Mouse (Mus musculus) liver, embryonic 11.5 days (tissue): ENCODE results near the gene Extl2. TPM values are rescaled to one million over a fixed set of nuclear protein-coding genes. Genes with fewer than 3 reads are reported as not detected.

Experiments
- ATAC-seq: fragments of 200-750 bp; cut with Nextera tagmentation; replicated peaks from 2 replicates; pipeline ENCODE4 v1.8.0; 2017; ENCODE audit warnings: moderate number of reproducible peaks, mild to moderate bottlenecking, moderate TSS enrichment, moderate library complexity; ENCODE audit not compliant: low FRiP score
- DNase-seq: peaks from one replicate; pipeline ENCODE4 v3.0.0-alpha.2; 2017; ENCODE audit warnings: low spot score
- H3K27ac ChIP-seq: fragments of 300-500 bp; sonication (generic); 2 replicates; pipeline ENCODE4 v1.5.1; 2014; ENCODE audit warnings: mild to moderate bottlenecking, low read depth, low read length, control low read depth
- H3K27me3 ChIP-seq: fragments of 300-500 bp; sonication (generic); replicated peaks from 2 replicates; pipeline ENCODE4 v1.6.1; 2014; ENCODE audit warnings: low read length, mixed read lengths; ENCODE audit not compliant: control insufficient read depth, insufficient read depth
- H3K36me3 ChIP-seq: fragments of 300-500 bp; sonication (generic); 2 replicates; pipeline ENCODE4 v1.6.1; 2014; ENCODE audit warnings: mild to moderate bottlenecking, low read length, moderate library complexity, mixed read lengths; ENCODE audit not compliant: control insufficient read depth, insufficient read depth
- H3K4me1 ChIP-seq: fragments of 300-500 bp; sonication (generic); replicated peaks from 2 replicates; pipeline ENCODE4 v1.6.1; 2014; ENCODE audit warnings: low read length, mixed read lengths; ENCODE audit not compliant: control insufficient read depth, insufficient read depth
- H3K4me2 ChIP-seq: fragments of 300-500 bp; sonication (generic); 2 replicates; pipeline ENCODE4 v1.6.1; 2014; ENCODE audit warnings: mild to moderate bottlenecking, control low read depth, moderate library complexity
- H3K4me3 ChIP-seq: fragments of 300-500 bp; sonication (generic); 2 replicates; pipeline ENCODE4 v1.5.1; 2014; ENCODE audit warnings: low read depth, low read length, control low read depth
- H3K9ac ChIP-seq: fragments of 300-500 bp; sonication (generic); 2 replicates; pipeline ENCODE4 v1.6.1; 2014; ENCODE audit warnings: low read depth, low read length, control low read depth
- H3K9me3 ChIP-seq: fragments of 300-500 bp; sonication (generic); 2 replicates; pipeline ENCODE4 v1.6.1; 2016; ENCODE audit warnings: low read length, inconsistent platforms, mixed read lengths; ENCODE audit not compliant: control insufficient read depth
- WGBS: fragments of 180-500 bp; shearing (Covaris S2); extraction: QIAGEN DNeasy Blood & Tissue Kit; methylation state at CpG from one replicate; pipeline ENCODE4 v1.1.7; 2014; 5-methylcytosine and 5-hydroxymethylcytosine counted together
- polyA plus RNA-seq: library from polyadenylated mRNA; unstranded; fragments of >200 nt; fragmentation: Nextera tagmentation; extraction: Ambion mirVana; gene quantifications from 2 replicates; pipeline ENCODE4 v1.2.1, GENCODE M21; 2014

Gene Extl2
- polyA plus RNA-seq, 1 experiment from 2014 or later = 13.0 TPM

DNA sequence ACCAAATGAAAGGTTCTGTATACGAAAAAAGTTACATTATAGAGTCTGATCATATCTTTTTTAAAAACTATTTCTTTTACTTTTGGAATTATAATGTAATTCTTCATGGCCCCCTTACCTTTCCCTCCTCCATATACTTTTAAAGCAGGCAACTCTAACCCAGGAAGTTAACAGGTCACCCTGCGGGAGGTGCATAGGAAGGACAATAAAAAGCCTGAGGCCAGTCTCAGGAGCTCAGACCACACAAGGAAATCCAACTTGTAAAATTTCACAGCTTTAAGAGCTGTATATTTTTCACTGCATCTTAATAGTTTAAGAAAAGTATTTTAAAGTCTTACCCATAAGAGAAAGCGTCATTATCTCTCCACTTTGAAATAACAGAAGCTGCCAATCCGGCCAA is 14.7 kb upstream of the Extl2 start:
- ATAC-seq (no peak), DNase-seq (no peak)
- Histone ChIP-seq H3K9ac (no peak overlapping the region), H3K9me3 (no peaks in the 10 kb centered on the region), H3K4me2 (no peak overlapping the region), H3K36me3 (peaks cover 6% of the 10 kb centered on the region; the same call in 1 of the 2 replicates), H3K4me3 (no peak overlapping the region), H3K27ac (no peak overlapping the region), H3K4me1 (no peaks in the 10 kb centered on the region; the same call in 1 of the 2 replicates), H3K27me3 (no peaks in the 10 kb centered on the region)
- WGBS = 75% methylated on average over 4 of the region's 4 CpGs

DNA sequence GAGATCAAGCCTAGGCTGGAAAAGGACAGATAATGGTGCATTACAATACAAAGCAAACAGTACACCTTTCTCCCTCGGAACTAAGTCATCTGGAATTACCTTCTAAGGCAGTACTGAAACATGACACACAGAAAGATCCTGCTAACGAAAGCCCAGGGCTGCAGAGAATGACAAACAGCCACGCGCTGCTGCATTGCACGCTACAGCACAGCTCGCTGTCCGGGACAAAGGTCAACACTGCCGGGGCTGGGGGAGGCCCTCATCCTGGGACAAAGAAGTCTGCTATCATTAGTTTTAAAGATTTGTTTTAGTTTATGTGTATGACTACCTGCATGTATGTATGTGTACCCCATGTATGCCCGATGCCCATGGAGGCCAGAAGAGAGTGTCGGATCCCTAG is 14.2 kb upstream of the Extl2 start:
- peak; percentile 61 for ATAC-seq
- no peak for DNase-seq
- no peaks in the 10 kb centered on the region for H3K27me3 ChIP-seq
- H3K4me3 ChIP-seq = no peak overlapping the region
- H3K36me3 ChIP-seq = peaks cover 10% of the 10 kb centered on the region
- peaks cover 1% of the 10 kb centered on the region; the same call in 1 of the 2 replicates for H3K9me3 ChIP-seq
- 76% methylated on average over 10 of the region's 10 CpGs for WGBS
- no peak overlapping the region for H3K27ac ChIP-seq
- no peaks in the 10 kb centered on the region; the same call in 1 of the 2 replicates for H3K4me1 ChIP-seq
- 0 out of 2 replicates have a peak overlapping the region, but pooled peaks have one; percentile 6 for H3K4me2 ChIP-seq
- no peak overlapping the region for H3K9ac ChIP-seq

DNA sequence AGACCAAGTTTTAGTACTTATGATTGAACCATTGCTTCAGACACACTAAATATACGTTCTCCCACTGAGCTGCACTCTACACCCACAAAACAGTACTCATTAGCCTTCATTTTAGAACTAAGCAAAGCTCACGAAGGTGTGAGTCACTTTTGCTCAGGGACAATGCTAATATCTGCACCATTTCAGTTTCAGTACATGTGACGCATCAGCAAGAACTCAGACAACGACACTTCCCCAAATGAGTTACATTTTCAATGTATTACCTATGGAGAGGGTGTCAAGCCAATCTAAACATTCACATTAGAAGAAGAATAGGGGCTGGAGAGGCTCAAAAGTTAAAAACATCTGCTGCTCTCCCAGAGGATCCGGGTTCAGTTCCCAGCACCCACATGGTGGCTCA is 10.3 kb upstream of the Extl2 start:
- no peak overlapping the region for H3K4me2 ChIP-seq

DNA sequence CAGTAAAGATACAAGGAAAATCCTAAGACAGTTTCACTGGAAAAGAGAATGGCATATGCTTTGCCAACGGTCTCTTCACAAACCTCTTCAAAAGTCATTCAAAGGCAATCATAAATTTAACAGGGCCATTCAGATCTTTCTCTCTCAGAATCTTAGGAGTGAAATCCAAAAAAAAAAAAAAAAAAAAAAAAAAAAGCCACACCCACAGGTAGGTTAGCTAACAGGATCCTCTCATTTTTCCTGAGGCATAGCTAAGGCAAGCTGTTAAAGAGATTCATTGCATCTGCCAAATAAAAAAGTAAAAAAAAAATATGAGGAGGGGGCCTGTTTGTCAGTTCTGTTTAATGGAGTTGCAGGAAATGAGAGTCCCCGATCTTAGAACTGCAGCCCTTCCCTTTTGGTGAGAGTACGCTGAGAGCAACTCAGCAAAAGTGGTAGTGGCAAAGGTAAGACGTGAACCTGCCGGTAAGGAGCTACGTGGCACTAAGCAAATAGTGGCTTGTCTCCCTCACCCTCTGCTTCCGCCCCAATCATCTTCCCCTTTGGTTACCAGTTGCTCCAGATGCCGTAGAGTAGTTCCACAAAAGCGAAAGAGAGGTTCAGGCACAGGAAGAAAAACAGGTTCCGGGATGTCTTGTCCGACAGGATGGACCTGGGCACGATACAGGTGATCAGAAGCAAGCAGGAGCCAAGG is 831 bp upstream of the Extl2 start:
- Histone ChIP-seq H3K4me2 (peak overlapping the region; percentile 99), H3K4me1 (peaks cover 15% of the 10 kb centered on the region), H3K9me3 (no peaks in the 10 kb centered on the region), H3K27ac (peak overlapping the region; percentile 86; the same call in 1 of the 2 replicates), H3K9ac (peak overlapping the region; percentile 86), H3K27me3 (no peaks in the 10 kb centered on the region), H3K4me3 (peak overlapping the region; percentile 94), H3K36me3 (0 out of 2 replicates have a peak, but pooled peaks cover 2% of the 10 kb centered on the region)
- WGBS = 6% methylated on average over 12 of the region's 12 CpGs
- peak; percentile 55 for DNase-seq
- peak; percentile 30 for ATAC-seq

More for the DNA sequence above, 10.3 kb upstream of the Extl2 start:
- ATAC-seq (no peak), DNase-seq (no peak)
- Histone ChIP-seq H3K36me3 (peaks cover 19% of the 10 kb centered on the region), H3K4me1 (no peaks in the 10 kb centered on the region; the same call in 1 of the 2 replicates), H3K9ac (no peak overlapping the region), H3K9me3 (peaks cover 3% of the 10 kb centered on the region; the same call in 1 of the 2 replicates), H3K27ac (no peak overlapping the region), H3K4me3 (no peak overlapping the region), H3K27me3 (no peaks in the 10 kb centered on the region)
- 85% methylated on average over 5 of the region's 5 CpGs for WGBS

DNA sequence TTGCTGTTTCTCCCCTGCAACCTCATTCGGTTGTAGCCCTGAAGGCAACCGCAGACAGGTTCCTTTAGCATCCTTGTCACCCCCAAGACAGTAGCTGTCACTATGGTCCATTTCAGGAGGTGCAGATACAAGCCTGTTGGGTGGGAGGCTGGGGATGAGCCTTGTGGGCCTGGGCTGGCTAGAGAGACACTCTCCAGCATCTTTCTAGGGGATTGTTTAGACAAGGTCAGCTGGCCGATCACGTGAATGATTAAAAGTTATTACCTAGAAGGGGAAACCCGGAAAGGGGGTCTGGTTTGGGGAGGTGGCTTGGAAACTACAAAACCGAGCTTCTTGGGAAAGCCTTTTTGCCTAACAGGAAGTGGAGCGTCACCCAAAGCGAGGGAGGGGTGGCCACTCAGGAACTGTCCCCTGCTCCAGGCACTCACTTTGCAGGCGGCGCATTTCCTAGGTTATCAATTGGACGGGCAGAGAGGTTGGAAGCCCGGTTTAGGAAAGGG is 729 bp downstream of the Extl2 start:
- peak; percentile 55 for ATAC-seq
- DNase-seq = peak; percentile 74
- Histone ChIP-seq H3K9me3 (no peaks in the 10 kb centered on the region), H3K4me1 (peaks cover 15% of the 10 kb centered on the region), H3K27me3 (no peaks in the 10 kb centered on the region), H3K4me3 (peak overlapping the region; percentile 94), H3K27ac (peak overlapping the region; percentile 86), H3K36me3 (0 out of 2 replicates have a peak, but pooled peaks cover 2% of the 10 kb centered on the region), H3K4me2 (peak overlapping the region; percentile 99), H3K9ac (peak overlapping the region; percentile 86)
- 1% methylated on average over 12 of the region's 12 CpGs for WGBS

DNA sequence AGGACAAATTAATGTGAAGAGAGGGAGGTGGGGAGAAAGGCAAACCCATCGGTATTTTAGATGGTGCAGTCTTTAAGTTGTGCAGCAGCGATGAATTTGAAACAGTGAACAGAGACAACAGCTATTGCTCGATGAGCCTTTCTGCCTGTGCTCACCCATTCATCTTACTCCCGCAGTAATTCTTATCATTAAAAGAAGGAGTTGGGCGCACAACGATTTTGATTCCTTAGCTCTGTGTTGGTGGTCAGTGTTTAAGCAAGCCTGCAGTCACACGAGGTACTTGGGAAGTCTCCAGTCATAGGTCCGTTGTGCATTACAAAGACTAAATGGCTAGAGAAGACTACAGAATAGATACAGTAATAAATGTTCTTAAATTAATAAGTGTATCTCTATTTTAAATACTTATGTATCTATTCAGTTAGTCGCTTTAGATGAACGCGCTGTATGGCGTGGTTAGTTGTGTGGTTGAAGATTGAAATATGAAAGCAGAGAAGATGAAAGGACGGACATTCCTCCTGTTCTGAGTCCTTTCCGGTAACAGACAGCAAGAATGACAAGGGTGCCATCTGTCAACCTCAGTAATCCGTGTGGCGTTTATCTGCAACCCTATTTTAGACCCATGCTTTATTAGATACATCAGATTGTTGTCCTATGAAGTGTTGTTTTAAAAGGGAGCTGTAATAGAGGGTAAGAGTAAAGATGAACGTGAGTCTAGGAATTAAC is 2.5 kb downstream of the Extl2 start:
- no peak for ATAC-seq
- 88% methylated on average over 17 of the region's 17 CpGs for WGBS

DNA sequence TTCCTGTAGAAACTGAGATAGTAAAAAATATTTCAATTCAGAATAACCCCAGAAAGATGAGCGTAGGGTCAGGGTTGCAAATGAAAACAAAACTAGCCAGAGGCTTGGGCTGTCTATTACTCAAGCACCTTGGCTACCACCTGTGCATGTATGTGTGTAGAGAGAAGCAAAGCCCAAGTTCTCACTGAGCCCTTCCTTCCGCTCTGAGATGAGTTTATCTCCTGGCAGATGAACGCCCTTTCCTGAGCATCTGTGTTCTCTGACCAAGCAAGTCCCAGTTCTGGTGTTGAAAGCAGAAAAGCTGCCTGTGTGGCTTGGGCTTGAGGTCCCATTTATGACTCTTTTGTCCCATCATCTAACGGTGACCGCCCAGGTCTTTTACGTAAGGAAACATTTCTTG is 7.6 kb downstream of the Extl2 start:
- no peaks in the 10 kb centered on the region for H3K36me3 ChIP-seq
- no peak overlapping the region for H3K9ac ChIP-seq
- no peaks in the 10 kb centered on the region for H3K4me1 ChIP-seq
- DNase-seq (no peak), ATAC-seq (no peak)
- no peaks in the 10 kb centered on the region for H3K9me3 ChIP-seq
- no peaks in the 10 kb centered on the region for H3K27me3 ChIP-seq
- H3K27ac ChIP-seq = no peak overlapping the region
- no peak overlapping the region for H3K4me3 ChIP-seq
- H3K4me2 ChIP-seq = no peak overlapping the region
- 81% methylated on average over 6 of the region's 6 CpGs for WGBS

More for the DNA sequence above, 2.5 kb downstream of the Extl2 start:
- no peak overlapping the region for H3K27ac ChIP-seq
- H3K4me1 ChIP-seq = peaks cover 15% of the 10 kb centered on the region
- no peaks in the 10 kb centered on the region for H3K9me3 ChIP-seq
- H3K4me3 ChIP-seq = no peak overlapping the region
- no peak for DNase-seq
- H3K4me2 ChIP-seq = no peak overlapping the region
- H3K9ac ChIP-seq = no peak overlapping the region
- no peaks in the 10 kb centered on the region for H3K36me3 ChIP-seq
- no peaks in the 10 kb centered on the region for H3K27me3 ChIP-seq

DNA sequence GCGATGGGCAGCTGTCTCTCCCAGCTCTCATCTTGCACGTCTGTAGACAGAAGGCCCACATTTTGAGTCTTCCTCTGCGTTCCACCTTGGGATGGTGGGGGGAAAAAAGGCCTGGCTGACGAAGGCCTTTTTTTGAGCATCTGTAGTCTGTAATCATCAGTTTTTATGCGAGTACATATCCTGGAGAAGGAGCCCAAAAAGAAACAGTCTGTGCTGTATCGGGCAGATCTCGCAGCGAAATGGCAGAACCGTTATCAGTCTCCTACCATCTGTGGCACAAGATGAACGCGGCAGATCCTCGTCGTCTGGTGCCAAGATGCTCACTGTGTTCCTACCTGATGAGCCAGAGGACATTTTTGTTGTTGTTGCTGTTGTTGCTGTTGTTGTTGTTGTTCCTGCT is 8.9 kb downstream of the Extl2 start:
- ATAC-seq = no peak
- H3K9me3 ChIP-seq = no peaks in the 10 kb centered on the region
- no peaks in the 10 kb centered on the region for H3K27me3 ChIP-seq
- H3K36me3 ChIP-seq = no peaks in the 10 kb centered on the region
- H3K4me3 ChIP-seq = no peak overlapping the region
- H3K4me2 ChIP-seq = no peak overlapping the region
- no peak overlapping the region for H3K27ac ChIP-seq
- H3K9ac ChIP-seq = no peak overlapping the region
- DNase-seq = no peak
- 87% methylated on average over 13 of the region's 13 CpGs for WGBS
- H3K4me1 ChIP-seq = no peaks in the 10 kb centered on the region
